Mouse (Mus musculus) embryonic fibroblast, embryonic 13.5 days (primary cell): ENCODE results near the gene Ttyh3.

Experiments used
- CTCF ChIP-seq: IDR thresholded peaks from 2 replicates; pipeline ENCODE4 v1.5.1; 2011; ENCODE audit warnings: mild to moderate bottlenecking, control low read depth, low read length, moderate library complexity, borderline replicate concordance; ENCODE audit not compliant: insufficient read depth
- POLR2A ChIP-seq: IDR thresholded peaks from 2 replicates; pipeline ENCODE4 v1.6.1; 2011; ENCODE audit warnings: low read depth, mild to moderate bottlenecking, control low read depth, low read length, moderate library complexity

DNA sequence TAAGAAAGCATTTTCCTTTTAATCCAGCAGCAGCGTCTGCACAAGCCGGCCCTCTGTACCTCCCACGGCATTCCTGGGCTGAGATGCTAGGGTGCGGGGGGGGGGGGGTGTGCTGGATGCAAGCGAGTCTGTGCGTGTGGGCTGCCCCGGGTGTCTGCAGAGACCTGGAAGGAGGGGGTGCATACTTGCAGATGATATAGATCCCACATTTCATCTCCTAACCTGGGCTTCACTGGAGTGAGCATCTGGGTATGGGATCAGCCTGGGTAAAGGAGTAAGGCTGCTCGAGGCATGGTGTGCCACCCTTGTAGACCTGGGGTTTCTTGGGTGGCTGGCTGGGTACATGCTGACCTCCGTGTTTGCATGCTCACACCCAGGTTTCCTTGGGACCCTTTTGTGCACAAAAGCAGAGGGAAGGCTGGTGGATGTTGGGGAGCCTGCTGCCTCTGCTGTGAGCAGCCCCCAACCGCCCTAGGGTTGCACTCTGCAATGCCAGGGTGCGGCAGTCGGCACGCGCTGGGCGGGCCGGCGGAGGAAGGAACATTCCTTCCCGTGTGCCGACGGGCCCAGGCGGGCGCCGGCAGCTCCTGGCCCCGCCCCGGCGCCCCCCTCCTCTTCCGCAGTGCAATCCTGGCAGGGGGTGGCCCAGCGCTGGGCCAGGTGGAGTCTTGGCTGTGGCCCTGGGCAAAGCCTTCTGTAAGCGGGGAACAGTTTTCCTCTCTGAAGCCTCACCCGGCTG lies 38.4 kb downstream of the Ttyh3 start:
- TF ChIP-seq CTCF (no peak), POLR2A (no peak)
